Mouse (Mus musculus): ENCODE data around the gene Sod2.
"Not testable (repeated sequence)": the region's sequence is repeated elsewhere in the genome, so short reads cannot be mapped to it uniquely, and the experiment has no call there.

- TF ChIP-seq USF1 (IDR thresholded peaks at IDR 0.05; ENCODE audit: low read depth); FOSL1 (IDR thresholded peaks at IDR 0.05; ENCODE audit: insufficient read depth, low read length, poor library complexity, severe bottlenecking); CEBPB (IDR thresholded peaks at IDR 0.05; ENCODE audit: low read depth); CTCF (IDR thresholded peaks at IDR 0.05; ENCODE audit: control insufficient read depth, insufficient read depth, insufficient read length): not testable (repeated sequence)
Measured at GRCm38 (mm10) chr17:13067864-13068385, 61.3 kb downstream of the Sod2 start.

All from C2C12 (cell line).